Mouse (Mus musculus) heart, postnatal 0 days (tissue): ENCODE results near the gene Fmr1.

Experiments used
- CTCF ChIP-seq: IDR thresholded peaks from 2 replicates; pipeline ENCODE4 v1.5.1; 2016; ENCODE audit warnings: antibody characterized with exemption, control low read depth, low read depth
- EP300 ChIP-seq: IDR thresholded peaks from 2 replicates; pipeline ENCODE4 v1.6.1; 2016; ENCODE audit warnings: antibody characterized with exemption, low read depth

DNA sequence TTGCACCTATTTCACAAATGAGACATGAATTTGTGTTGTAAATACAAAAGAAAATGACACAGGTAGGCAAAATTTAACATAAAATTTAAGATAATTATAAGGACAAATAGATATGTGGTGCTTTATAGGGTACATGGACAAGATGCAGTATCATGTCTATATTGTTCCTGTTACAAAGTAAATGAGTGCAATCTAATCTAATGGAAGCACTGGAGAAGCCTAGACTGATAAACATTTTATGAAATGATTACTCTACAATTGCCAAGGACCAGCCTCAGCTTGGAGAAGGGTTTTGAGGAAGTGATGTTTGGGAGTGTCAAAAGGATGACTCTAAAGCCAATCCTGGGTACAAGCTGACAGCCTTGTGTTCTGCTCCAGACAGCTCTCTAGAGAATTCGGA lies 58.6 kb downstream of the Fmr1 start:
- TF ChIP-seq CTCF (no peak), EP300 (no peak)
